Mouse (Mus musculus) G1E (cell line): ENCODE measurements around the gene Sigmar1.

Experiments used
- CTCF ChIP-seq: IDR thresholded peaks from 2 replicates; pipeline ENCODE4 v1.5.1; 2012; ENCODE audit warnings: low read depth, low read length, inconsistent platforms, mixed read lengths
- GATA1 ChIP-seq: IDR thresholded peaks from 2 replicates; pipeline ENCODE4 v1.6.1; 2012; ENCODE audit warnings: borderline replicate concordance, low read length, inconsistent platforms, mixed read lengths
- GATA2 ChIP-seq: IDR thresholded peaks from 2 replicates; pipeline ENCODE4 v1.6.1; 2012; ENCODE audit warnings: low read depth, low read length, inconsistent platforms, borderline replicate concordance
- POLR2AphosphoS5 ChIP-seq: IDR thresholded peaks from 2 replicates; pipeline ENCODE4 v1.6.1; 2012; ENCODE audit warnings: low read depth, low read length, inconsistent platforms; ENCODE audit not compliant: insufficient replicate concordance
- TAL1 ChIP-seq: conservative IDR thresholded peaks from 2 replicates; pipeline ENCODE4 v1.6.1; 2012; ENCODE audit warnings: low read depth, low read length, inconsistent platforms, mixed read lengths

- TF ChIP-seq CTCF (peak; percentile 54), GATA2 (no peak), GATA1 (no peak), TAL1 (no peak), POLR2AphosphoS5 (peak; percentile 66; the same call in 1 of the 2 replicates)
These were observed at the start of gene Sigmar1 for GRCm38 (mm10) chr4:41755338-41756305.
